Mouse (Mus musculus) B cell, adult 2 months (primary cell): ENCODE measurements at regions not wholly inside any gene's neighbourhood (a gene's known extent, or its start where the extent isn't known, plus 50 kb on each side); places are given as distances from the start of the nearest gene placed in this dataset.

Source experiments
- DNase-seq, 2 experiments: peaks; one replicate each; pipeline ENCODE4 v3.0.0; 2022

DNA sequence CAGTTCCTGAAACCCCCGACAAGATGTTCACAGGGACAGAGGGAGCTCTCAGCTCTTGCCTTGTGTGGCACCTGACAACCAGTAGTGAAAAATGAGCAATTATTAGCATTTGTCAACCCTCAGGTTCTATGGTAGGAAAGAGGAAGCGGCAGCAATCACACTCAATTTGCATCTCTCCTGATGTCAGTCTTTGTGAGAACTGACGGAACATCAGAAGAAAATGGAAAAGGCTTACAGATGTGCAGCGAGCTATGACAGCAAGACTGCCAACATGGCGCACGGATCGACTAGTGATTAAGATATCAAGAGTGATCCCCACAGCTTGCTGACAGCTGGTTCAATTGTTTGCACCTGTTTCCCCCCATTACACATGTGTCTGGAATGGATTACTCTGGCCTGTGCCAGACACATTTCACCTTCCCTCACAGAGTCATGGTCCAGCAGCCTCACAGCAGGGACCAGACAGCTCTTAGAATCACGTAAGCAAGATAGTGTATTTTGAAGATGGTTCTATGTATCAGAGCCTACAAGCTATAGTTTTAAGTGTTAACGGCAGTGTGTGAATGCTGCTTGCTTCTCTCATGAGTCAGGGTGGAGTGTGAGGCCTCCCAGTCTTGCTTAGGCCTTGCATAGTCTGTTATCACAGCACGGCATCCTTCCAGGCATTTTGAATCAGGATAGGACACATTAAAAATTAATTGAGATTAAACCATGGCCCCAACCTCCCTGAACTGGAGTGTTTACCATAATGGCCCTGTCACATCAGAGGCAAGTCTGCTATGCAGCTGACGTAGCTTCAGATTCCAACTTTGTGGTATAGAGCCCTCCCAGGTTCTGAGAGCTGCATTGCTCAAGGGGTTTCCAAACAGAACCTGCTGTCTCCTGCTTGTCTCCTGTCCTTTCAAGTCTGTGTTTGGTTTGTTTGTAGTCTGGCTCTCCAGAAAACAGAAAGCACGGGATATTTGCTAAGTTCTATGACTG is 2258.0 kb downstream of the 4930444P10Rik start:
- DNase-seq: peak; percentile 5

DNA sequence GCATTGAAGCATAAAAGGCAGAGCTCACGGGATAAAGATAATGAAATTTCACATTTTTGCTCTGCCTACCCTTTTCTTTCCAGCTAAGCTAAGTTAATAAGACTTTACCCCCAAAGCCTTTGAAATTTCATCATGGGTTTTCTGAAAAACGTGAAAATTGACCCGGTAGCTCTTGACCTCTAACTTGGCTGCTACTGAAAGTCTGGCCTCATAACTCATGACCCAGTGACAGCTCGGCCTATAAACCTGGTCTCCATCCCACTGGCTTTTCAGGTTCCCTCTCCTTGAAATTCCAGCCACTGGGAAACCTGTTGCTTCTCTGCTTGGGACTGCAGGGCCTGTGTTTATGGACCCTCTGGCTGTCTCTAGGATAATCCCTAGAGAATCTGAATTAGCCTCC is 2285.3 kb downstream of the 4930444P10Rik start:
- DNase-seq: no peak

DNA sequence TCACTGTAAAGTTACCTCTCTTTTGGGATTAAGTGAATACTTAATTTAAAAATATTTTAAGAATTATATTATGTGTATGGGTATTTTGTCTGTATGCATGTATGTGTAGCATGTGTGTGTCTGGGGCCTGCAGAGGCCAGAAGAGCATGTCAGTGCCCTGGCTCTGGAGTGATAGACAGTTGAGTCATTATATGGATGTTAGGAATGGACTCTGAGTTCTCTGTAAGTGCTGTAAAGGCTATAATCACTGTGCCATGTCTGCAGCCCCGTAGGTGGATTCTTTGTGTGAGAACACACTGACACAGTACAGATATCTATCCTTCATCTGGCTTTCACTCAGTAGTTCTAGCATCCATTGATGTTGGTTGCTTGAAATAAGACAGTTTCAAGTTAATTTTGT is 2292.7 kb downstream of the 4930444P10Rik start:
- DNase-seq: no peak

DNA sequence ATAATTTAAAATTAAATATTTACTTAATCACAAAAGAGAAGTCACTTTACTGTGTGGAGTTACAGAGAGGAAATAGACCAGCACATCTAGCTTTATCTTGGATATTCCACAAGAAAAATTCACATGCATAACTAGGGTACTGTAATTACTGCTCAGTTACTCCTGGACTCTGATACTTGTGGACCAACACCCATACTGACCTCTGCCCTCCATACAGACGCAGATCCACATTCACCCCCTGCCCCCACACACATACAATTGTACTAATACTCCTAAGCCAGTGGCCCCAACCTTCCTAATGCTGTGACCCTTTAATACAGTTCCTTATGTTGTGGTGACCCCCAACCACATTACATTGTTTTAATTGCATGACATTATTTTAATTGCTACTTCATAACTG is 2294.3 kb downstream of the 4930444P10Rik start:
- DNase-seq: no peak

DNA sequence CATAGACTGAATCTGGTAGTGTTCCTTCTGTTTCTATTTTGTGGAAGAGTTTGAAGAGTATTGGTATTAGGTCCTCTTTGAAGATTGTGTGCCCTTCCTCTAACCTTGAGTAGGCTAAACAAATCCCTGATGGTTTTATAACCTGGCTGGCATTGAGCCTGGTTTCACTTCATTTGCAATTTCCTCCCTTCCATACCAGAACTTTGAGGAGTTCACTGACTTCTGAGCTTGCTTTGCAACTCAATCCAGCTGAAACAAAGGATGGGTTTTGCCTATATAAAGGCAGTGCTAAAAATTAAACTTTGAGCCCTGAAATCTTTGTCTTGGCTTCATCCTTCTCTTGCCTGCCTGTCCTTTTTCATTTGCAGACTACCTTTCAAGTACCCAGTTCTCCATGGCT is 2297.9 kb downstream of the 4930444P10Rik start:
- DNase-seq: no peak

DNA sequence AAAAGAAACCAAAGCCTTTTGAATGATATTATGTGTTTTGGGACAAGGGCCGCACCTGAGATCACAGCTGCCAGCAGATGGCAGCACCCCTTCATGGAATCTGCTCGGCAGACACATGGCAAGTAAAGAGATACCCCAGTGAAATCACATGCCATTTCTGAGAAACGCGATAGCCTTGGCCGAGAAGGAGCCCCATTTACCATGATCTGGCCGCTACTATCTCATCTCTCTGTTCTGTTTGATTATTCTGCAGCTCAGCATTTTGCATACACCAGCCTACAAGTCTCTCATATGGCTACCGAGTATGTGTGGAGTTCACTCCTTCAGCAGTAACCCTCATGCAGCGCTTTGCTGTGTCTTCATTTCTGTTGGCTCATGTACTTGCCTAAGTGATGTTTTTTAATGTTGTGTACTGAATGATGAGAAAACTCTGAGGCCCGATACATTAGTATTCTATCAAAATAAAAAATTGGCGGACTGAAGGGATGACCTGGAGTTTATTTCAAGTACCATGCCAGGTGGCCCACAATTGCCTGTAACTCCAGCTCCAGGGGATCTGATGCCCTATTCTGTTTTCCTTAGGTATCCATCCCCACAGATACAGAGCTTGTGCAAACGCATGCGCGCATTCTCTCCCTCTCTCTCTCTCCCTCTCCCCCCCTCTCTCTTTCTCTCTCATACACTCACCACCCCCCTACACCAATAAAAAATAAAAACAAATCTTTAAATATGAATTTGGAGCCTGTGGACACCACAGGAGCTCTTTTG is 2303.6 kb downstream of the 4930444P10Rik start:
- peak; percentile 83 to 85 for DNase-seq

DNA sequence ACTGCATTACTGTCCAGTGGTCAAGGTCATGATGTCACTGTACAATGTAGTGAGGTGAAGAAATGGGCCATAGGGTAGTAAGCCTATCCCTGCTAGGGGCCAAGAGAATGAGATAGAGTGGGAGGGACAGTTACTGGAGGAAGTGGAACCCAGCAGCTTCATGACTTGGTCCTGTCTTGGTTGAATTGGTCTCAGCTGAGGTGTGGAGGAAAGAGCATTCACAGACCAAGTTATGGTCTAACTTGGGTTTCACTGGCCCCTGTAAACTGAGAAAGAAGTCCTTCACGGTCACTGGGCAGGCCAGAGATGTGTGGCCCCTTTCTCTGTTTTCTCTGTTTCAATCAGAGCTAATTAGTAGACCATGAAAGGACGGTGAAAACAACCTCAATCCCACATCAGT is 2306.1 kb downstream of the 4930444P10Rik start:
- no peak for DNase-seq

DNA sequence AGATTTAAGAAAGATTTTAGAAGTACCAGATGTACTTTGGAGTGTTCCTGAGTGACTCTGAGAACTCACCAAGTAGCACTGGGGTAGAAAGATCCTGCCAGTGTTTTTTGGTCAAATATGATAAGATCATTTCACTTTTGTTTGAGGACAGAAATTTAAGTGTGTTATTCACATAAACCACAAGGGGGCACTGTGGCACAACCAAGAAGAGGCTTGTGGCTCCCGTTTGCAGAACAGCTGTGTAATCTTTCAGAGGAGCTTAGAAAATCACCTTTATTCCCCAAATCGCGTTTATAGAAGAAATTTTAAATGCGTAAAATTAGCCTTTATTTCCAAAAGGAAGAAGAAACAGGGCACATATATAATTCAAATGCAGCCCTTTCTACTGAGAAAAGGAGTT is 2308.7 kb downstream of the 4930444P10Rik start:
- peak; percentile 60 to 65 for DNase-seq

DNA sequence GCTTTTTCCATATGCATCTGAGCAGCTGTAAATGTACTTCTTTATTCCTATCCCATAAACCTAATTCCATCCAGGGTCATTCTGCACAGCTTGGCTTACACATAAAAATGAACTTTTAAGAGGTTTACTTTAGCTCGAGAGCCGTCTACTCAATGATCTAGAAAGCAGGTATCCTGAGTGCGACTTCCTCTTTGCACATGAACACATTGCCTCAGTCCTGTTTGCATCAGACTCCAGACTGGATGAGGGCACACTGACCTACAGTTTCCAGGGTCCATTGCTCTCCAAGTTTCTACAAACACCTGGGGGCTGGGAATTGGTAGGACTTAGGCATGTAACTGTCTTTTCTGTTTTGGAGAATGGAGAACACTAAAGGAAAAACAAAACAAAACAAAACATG is 2310.5 kb downstream of the 4930444P10Rik start:
- DNase-seq: no peak

DNA sequence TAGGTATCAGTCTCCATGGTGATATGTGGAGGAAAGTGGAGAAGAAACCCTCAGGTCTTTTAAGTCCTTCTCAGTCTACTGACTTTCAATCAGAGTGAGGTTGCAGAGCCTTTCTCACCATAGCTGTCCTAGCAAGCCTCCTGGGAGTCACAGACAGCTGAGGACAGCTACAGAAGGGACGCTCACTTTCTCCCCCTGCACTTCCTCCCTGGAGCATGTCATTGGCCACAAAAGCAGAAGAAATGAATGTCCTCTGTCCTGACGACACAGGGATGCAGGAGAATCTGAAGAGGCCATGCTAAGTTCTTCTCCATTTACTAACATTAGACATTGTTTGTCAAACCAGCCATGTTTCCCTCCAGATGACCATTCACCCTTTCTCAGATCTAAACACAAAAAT is 2321.0 kb downstream of the 4930444P10Rik start:
- no peak for DNase-seq

DNA sequence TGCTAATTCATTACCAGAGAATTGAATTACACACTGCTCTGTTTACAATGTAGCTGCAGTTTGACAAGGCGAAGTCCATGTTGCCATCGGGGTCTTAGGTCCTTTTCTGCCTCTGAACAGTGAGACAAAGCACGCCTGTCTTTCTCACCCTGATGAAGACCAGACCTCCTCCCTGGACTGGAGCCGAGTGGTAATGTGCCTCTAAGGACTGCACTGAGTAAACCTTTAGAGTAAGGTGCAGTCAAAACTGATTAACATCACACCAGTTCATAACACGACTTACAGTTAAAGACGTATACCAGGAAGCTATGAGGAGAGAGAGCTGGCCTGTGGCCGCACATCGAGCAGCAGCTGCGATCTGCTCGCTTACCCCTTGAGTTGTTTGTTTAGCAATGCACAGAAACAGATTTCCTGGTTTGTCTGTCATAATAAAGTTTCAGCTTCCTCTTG is 2322.1 kb downstream of the 4930444P10Rik start:
- peak in 1 of 2 experiments; percentile 16 for DNase-seq

DNA sequence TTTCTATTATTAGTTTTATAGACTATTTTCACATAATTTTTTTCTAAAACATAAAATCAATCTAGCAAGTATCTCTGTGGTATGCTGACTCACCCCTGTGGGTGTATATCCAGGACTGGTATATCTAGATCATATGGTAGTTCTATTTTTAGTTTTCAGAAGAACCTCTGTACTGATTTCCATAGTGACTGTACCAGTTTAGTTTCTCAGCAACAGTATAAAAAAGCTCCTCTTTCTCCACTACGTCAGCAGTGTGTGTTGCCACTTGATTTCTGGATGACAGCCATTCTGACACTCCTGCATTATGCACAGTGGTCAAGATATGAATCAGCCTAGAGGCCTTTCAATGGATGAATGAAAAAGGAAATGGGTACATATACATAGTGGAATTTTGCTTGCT is 2338.6 kb downstream of the A830018L16Rik start:
- no peak for DNase-seq

DNA sequence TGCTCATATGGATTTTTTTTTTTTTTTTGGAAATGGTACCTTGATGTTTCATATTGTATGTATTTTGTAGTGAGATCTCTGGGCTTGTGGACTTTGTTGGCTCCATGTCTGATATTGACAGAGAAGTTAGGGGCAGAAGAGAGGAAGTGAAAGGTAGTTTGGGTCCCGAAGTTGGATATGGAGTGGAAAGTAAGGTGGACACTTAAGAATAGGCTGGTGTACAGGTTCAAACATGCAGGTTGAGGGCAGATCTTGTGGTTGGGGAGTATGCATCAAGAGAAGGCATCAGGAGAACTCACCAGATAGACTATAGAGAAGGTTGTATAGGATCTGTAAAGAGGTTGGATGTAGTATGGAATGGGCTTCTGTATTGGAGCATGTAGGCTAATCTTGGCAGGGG is 2337.5 kb downstream of the A830018L16Rik start:
- DNase-seq: no peak
